In genomic region chr17:38124199-38124598, GRCm38 (mm10) we compare ENCODE assay signal across 31 mouse cellular contexts. TPM values are rescaled to one million over a fixed set of nuclear protein-coding genes. Genes with fewer than 3 reads are reported as not detected.
"Had no signal": no experiment of that assay in that cellular context is flagged by ENCODE, and none has a peak within 500 bp of the region (broad histone marks: within the 10 kb centered on the region; RNA-seq: fewer than 3 reads in every experiment).

No protein-coding gene starts in this region.

RNA-seq across cellular contexts. Expression of gene Olfr132, which starts 10.1 kb away (rescaled TPM):
- polyA plus RNA-seq: limb, embryonic 10.5 days; limb, embryonic 11.5 days; limb, embryonic 12.5 days; limb, embryonic 13.5 days; limb, embryonic 14.5 days; limb, embryonic 15.5 days; liver, adult 2 months; liver, embryonic 11.5 days; liver, embryonic 12.5 days; liver, embryonic 13.5 days; liver, embryonic 14.5 days; liver, embryonic 15.5 days; liver, embryonic 16.5 days; liver, postnatal 0 days; lung, adult 2 months; lung, embryonic 14.5 days; lung, embryonic 15.5 days; lung, embryonic 16.5 days; lung, postnatal 0 days; macrophage; midbrain, embryonic 10.5 days; midbrain, embryonic 11.5 days; midbrain, embryonic 12.5 days; midbrain, embryonic 13.5 days; midbrain, embryonic 14.5 days; midbrain, embryonic 15.5 days; midbrain, embryonic 16.5 days; midbrain, postnatal 0 days; myocyte; neural tube, embryonic 11.5 days; neural tube, embryonic 12.5 days had no signal

RNA-seq across cellular contexts. Expression of gene Olfr133, which starts 20.9 kb away (rescaled TPM):
- polyA plus RNA-seq: limb, embryonic 10.5 days; limb, embryonic 11.5 days; limb, embryonic 12.5 days; limb, embryonic 13.5 days; limb, embryonic 14.5 days; limb, embryonic 15.5 days; liver, adult 2 months; liver, embryonic 11.5 days; liver, embryonic 12.5 days; liver, embryonic 13.5 days; liver, embryonic 14.5 days; liver, embryonic 15.5 days; liver, embryonic 16.5 days; liver, postnatal 0 days; lung, adult 2 months; lung, embryonic 14.5 days; lung, embryonic 15.5 days; lung, embryonic 16.5 days; lung, postnatal 0 days; macrophage; midbrain, embryonic 10.5 days; midbrain, embryonic 11.5 days; midbrain, embryonic 12.5 days; midbrain, embryonic 13.5 days; midbrain, embryonic 14.5 days; midbrain, embryonic 15.5 days; midbrain, embryonic 16.5 days; midbrain, postnatal 0 days; myocyte; neural tube, embryonic 11.5 days; neural tube, embryonic 12.5 days had no signal

RNA-seq across cellular contexts. Expression of gene Olfr131, which starts 35.7 kb away (rescaled TPM):
- polyA plus RNA-seq: limb, embryonic 10.5 days; limb, embryonic 11.5 days; limb, embryonic 12.5 days; limb, embryonic 13.5 days; limb, embryonic 14.5 days; limb, embryonic 15.5 days; liver, adult 2 months; liver, embryonic 11.5 days; liver, embryonic 12.5 days; liver, embryonic 13.5 days; liver, embryonic 14.5 days; liver, embryonic 15.5 days; liver, embryonic 16.5 days; liver, postnatal 0 days; lung, adult 2 months; lung, embryonic 14.5 days; lung, embryonic 15.5 days; lung, embryonic 16.5 days; lung, postnatal 0 days; macrophage; midbrain, embryonic 10.5 days; midbrain, embryonic 11.5 days; midbrain, embryonic 12.5 days; midbrain, embryonic 13.5 days; midbrain, embryonic 14.5 days; midbrain, embryonic 15.5 days; midbrain, embryonic 16.5 days; midbrain, postnatal 0 days; myocyte; neural tube, embryonic 11.5 days; neural tube, embryonic 12.5 days had no signal

RNA-seq across cellular contexts. Expression of gene Olfr134, which starts 47.0 kb away (rescaled TPM):
- polyA plus RNA-seq: limb, embryonic 10.5 days; limb, embryonic 11.5 days; limb, embryonic 12.5 days; limb, embryonic 13.5 days; limb, embryonic 14.5 days; limb, embryonic 15.5 days; liver, adult 2 months; liver, embryonic 11.5 days; liver, embryonic 12.5 days; liver, embryonic 13.5 days; liver, embryonic 14.5 days; liver, embryonic 15.5 days; liver, embryonic 16.5 days; liver, postnatal 0 days; lung, adult 2 months; lung, embryonic 14.5 days; lung, embryonic 15.5 days; lung, embryonic 16.5 days; lung, postnatal 0 days; macrophage; midbrain, embryonic 10.5 days; midbrain, embryonic 11.5 days; midbrain, embryonic 12.5 days; midbrain, embryonic 13.5 days; midbrain, embryonic 14.5 days; midbrain, embryonic 15.5 days; midbrain, embryonic 16.5 days; midbrain, postnatal 0 days; myocyte; neural tube, embryonic 11.5 days; neural tube, embryonic 12.5 days had no signal
